Mouse (Mus musculus) heart, postnatal 25 days (tissue): ENCODE measurements at regions not wholly inside any gene's neighbourhood (a gene's known extent, or its start where the extent isn't known, plus 50 kb on each side); places are given as distances from the start of the nearest gene placed in this dataset.

Experiments
- DNase-seq: peaks from one replicate; pipeline ENCODE4 v3.0.0; 2022; ENCODE audit warnings: low spot score
- intact Hi-C: fragments of 180-260 bp; cut with DNase I; formaldehyde crosslinking; loops from one replicate; pipeline ENCODE4 v1.15.1; 2025

GRCm38 (mm10) chr2:10972051-10972450, 199.9 kb upstream of the Prkcq start:
- intact Hi-C loops = no loop called here
- DNase-seq = no peak

DNA sequence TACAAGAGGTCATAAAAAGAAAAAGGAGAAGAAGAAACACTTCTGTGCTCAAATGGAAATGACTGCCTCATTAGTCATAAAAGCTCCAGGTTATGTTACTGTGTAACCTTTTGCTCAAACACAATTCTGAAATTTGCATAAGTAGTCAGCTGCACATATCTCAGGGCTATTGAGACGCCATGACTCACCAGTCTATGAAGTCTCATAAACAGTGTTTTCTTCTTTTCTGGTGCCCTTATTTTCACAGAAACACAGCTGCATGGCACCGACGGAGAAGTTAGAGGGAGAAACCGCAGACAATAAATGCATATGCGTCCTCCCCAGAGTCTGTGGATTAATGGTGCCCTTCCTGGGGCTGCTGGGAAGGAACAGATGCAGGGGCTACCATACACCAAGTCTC, 193.1 kb upstream of the Prkcq start:
- intact Hi-C loops = no loop called here

GRCm38 (mm10) chr2:10986101-10986500, 185.8 kb upstream of the Prkcq start:
- no peak for DNase-seq
- intact Hi-C loops = no loop called here

More for the DNA sequence above, 193.1 kb upstream of the Prkcq start:
- no peak for DNase-seq

GRCm38 (mm10) chr2:10990043-10990728, 181.7 kb upstream of the Prkcq start:
- no peak for DNase-seq
- intact Hi-C loops = no loop called here

- DNase-seq = no peak
- intact Hi-C loops = no loop called here
These were observed 173.1 kb upstream of the Prkcq start for GRCm38 (mm10) chr2:10998798-10999197.

- DNase-seq = no peak
- intact Hi-C loops = no loop called here
These were observed 172.7 kb upstream of the Prkcq start for GRCm38 (mm10) chr2:10999217-10999618.

- DNase-seq = no peak
- intact Hi-C loops = no loop called here
These were observed 166.1 kb upstream of the Prkcq start for GRCm38 (mm10) chr2:11005806-11006205.

DNA sequence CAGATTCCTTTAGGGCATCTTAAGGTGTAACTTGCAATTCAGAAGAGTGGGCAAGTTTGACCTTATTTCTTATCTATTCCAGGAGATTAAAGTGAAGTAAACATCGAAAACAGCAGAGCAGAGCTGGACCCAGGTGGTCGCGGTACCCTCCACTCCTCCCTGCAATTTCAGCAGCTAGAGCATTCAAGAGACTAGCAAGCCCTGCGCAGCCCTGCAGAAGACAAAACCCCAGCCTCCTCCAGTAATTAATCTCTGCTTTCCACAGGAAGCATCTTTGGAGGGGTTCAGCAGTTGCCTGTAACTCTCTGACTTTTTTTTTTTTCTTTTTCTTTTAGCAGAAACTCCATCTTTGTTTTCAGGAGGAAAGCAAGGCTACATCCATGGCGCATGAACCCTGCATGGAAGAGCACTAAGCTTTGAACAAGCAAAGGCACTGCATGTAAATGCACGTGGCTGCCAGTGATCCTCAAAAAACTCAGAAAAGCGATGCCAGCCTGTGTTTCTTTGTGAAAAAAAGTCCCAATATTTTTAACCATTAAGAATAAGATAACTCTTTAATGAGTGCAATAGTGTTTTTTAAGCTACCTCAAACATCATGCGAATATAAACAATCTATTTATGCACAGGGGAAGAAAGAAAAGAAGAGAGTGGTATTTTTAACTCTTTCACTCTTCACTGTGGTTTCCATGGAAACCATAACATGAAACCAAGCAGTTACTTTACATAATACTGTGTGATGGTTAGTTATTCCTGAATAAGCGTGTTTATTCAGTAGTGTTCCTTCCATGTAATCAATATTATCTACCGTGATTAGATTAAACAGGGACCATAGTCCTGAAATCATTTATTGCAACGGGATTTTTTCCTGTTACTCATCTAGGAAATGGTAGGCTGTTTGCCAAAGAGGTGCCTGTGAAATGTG, 160.6 kb upstream of the Prkcq start:
- DNase-seq = no peak
- intact Hi-C loops = no loop called here

DNA sequence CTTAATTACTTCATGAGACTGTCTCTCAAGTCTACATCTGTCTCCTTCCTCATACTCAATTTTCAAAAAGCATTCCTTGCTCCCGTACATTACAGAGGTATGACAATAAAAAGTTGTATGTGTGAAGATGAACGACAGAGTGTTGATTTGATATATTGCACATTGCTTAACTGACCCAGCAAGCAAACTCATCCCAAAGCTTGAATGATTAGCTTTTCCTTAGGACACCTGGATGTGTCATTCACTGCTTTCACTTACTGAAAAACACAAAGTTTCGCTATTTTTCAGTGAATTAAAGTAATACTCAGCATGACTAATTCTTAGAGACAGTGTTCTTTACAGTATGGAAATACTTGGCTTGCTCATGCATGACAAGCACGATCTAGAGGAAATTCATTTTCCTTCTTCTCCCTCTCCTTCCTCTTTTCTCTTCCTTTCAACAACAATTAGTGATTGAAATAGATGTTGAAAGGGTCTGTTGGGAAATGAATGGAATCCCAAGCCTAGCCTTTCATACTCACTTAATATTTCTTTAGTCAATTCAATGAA, 159.5 kb upstream of the Prkcq start:
- no peak for DNase-seq
- intact Hi-C loops = no loop called here

GRCm38 (mm10) chr2:11013154-11013553, 158.8 kb upstream of the Prkcq start:
- intact Hi-C loops = no loop called here
- no peak for DNase-seq

DNA sequence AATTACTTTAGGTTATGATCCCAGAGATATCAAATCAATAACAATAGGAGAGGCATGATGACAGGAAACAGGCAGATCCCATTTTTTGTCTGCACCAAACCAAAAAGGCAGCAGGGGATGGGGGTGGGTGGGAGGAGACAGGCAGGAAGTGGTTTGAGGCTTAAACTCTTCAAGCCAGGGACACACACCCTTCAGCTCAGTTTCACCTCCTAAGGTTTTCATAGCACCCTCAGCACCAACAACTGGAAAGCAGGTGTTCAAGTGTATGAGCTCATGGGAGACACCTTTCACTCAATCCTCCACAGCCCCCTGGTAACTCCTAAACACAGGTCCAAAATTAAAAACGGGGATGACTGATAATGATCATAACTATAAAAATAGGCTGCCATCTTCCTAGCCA, 155.5 kb upstream of the Prkcq start:
- intact Hi-C loops = no loop called here

GRCm38 (mm10) chr2:11032891-11033290, 139.0 kb upstream of the Prkcq start:
- intact Hi-C loops = no loop called here
- DNase-seq = no peak

More for the DNA sequence above, 155.5 kb upstream of the Prkcq start:
- no peak for DNase-seq

DNA sequence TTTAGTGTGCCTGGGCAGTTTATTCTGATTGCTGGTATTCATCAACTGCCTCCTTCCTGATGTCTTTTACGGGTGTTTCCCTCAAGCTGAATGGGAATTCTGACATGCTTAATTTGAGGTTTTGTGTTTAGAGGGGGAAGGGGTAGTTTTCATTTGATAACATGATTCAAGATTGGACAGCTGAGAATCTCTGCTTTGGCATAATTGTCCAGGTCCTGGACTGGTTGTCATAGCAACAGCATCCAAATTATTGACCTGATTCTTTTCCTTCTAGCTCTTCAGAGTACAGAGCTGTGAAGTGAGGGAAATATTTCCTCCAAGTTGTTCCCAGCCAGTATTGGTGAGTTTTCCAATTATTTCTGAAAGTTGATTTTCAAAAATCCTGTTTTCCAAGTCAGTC, 137.7 kb upstream of the Prkcq start:
- DNase-seq = no peak
- intact Hi-C loops = no loop called here

DNA sequence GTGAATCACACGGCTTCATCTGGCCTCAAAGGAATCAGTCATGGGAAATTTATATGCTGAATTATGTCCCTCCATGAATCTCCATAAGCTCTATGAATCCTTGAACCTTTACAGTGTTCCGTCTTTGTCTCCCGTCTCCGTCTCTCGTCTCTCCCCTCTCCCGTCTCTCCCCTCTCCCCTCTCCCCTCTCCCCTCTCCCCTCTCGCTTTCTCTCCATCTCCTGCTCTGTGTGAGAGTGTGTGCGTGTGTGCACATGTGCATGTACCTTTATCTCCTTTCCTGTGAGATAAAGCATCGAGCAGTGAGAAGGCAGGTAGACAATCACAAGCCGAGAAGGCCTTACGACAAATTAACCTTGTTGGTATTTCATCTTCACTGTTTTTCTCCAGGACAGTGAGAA, 134.6 kb upstream of the Prkcq start:
- DNase-seq = no peak
- intact Hi-C loops = no loop called here

- intact Hi-C loops = no loop called here
These were observed 133.5 kb upstream of the Prkcq start for GRCm38 (mm10) chr2:11038440-11038839.

DNA sequence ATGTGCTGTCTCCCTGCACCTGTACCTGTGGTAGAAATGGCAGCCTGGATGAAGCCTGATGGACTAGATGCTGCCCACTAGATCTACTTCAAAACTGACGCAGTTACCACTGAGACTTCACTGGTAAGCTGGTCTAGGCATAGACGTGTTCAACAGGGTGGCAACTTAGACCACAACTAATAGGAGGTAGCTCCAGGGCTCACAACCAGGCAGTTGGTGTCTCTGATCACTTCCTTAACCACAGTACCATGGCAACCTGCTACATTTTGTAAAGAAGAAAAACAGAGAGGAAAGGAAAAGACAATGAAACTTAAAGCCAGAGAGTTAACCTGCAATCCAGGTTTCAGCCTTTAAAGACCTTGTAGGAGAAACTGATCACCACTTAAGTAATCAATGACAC, 131.9 kb upstream of the Prkcq start:
- intact Hi-C loops = no loop called here
- DNase-seq = no peak

More at GRCm38 (mm10) chr2:11038440-11038839, 133.5 kb upstream of the Prkcq start:
- no peak for DNase-seq

DNA sequence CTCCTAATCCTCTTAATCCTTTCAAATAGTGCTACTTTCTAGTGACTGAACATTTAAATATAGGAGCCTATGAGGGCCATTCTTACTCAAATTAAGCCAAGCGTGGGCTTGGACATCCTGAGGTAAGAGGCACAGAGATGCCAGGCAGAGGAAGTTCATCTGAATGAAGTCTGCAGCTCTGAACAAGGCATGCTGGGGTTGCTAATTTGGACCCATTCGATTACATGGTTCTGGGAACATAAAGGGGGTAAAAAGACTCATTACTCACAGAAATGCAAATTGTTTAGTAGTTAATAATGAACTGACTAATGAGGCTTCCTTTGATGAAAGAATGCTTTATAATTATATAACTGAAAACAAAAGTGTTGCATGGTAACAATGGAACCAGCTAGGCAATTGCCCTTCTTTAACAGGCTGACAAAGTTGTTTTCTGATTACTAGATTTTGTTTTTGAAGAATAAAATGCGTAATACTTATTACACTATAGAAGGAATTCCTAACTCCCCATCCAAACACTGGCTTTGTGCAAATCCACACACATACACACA, 127.1 kb upstream of the Prkcq start:
- no peak for DNase-seq
- intact Hi-C loops = no loop called here

DNA sequence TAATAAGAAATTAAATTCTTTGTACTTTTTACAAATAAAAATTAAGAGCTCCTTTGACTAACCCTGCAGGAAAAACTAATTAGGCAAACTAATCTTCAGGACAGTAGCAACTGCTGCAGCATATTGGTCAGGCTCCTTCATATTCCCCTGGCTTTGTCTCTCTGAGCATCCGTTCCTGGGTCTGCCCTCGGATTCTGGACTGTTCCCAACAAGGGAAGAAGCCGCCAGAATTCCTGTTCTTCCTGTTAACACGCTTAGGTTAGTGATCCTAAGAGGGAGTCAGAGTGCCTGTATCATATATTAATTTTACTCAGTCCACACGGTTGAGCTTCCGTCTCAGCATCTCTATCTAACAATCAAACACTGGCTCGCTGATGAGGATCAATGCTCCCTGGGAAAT, 120.3 kb upstream of the Prkcq start:
- intact Hi-C loops = no loop called here
- DNase-seq = no peak

DNA sequence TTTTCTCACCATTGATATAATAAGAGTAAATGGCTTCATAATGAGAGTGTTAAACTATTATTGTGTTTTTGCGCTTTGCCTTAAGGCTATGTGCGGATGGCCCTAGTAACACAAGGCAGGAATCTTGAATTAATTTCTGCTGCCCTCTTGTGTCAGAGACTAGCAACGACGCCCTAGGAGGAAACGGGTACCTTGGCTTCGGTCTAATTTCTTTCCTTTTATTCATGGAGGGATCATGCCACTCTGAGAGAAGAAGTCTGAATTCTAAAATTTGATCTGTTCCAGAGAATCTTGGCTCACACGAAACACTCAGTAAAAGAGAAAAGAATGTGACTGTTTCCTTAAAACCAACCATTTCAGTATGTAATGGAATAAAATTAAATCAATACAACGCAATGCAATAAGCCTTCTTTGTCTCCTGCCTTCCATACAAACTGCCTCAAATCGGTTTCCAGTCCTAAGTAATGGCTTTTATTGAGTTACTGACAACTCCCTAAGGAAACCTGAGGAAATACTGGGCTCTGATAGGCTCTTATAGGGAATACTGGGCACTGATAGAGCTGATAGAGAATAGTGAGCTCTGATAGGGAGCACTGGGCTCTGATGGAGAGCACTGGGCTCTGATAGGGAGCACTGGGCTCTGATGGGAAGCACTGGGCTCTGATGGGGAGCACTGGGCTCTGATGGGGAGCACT, 112.0 kb upstream of the Prkcq start:
- intact Hi-C loops = loop anchor here (2.0 kb wide), 2 partner anchors 275 to 693 kb away; no protein-coding TSS in a partner anchor
- no peak for DNase-seq

GRCm38 (mm10) chr2:11067384-11067783, 104.5 kb upstream of the Prkcq start:
- intact Hi-C loops = no loop called here
- DNase-seq = no peak
